Mouse (Mus musculus): Measurements from ENCODE around the gene Capn2.
A peak's percentile ranks its signal among the peaks of the same experiment; 100 is the strongest.

Gene Capn2

GRCm38 (mm10) chr1:182501815-182502405 lies 15.5 kb downstream of the Capn2 start:
- no peak for DNase-seq (ENCODE audit: low spot score in 2 of 2)

DNA sequence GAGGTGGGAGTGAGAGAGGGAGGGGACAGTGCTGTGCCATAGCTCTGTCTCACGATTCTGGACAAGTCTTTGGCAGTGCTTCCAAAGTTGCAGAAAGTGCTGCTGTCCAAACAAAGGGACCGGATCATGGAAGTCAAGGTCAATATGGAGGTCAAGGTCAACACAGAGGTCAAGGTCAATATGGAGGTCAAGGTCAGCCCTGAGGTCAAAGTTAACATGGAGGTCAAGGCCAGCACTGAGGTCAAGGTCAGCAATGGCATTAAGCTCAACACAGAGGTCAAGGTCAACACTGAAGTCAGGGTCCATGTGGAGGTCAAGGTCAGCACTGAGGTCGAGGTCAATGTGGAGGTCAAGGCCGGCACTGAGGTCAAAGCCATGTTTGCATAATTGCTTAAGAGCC lies 16.6 kb downstream of the Capn2 start:
- DNase-seq (ENCODE audit: low spot score in 2 of 2), result no peak

GRCm38 (mm10) chr1:182500224-182500623 lies 17.2 kb downstream of the Capn2 start:
- no peak for DNase-seq (ENCODE audit: low spot score in 2 of 2)

DNA sequence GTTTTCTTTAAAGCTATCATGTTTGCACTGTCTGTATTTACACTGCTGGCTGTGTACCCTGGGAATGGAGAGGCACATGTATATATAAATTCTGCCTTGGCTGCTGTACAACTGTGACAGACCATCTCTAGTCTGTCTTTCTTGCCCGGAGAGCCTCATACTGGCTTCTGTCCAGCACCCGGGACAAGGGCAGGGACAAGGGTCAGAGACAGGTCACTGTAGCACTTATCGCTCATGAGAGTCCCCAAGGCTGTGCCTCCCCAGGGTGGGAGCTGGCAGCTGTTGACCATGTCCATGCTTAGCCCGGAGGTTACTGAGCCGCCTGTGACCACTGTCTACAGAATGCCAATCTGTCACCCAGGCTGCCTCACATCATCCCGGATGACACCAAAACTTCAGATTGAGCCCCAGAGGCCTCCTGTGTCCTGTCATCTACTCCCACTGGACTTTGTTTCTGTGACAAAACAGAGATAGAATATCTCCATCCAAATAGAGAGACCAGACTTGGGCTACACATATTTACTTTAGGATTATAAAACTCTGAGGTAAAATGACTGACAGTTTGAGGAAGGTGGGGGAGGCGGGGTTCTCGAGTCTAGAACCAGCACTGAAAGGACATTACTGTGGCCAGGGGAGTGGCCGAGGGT lies 17.8 kb downstream of the Capn2 start:
- no peak for DNase-seq (ENCODE audit: low spot score in 2 of 2)

GRCm38 (mm10) chr1:182497736-182498135 lies 19.7 kb downstream of the Capn2 start:
- no peak for DNase-seq (ENCODE audit: low spot score in 2 of 2)

- DNase-seq (ENCODE audit: low spot score in 2 of 2), result no peak
These were observed 20.7 kb downstream of the Capn2 start for GRCm38 (mm10) chr1:182496685-182497084.

DNA sequence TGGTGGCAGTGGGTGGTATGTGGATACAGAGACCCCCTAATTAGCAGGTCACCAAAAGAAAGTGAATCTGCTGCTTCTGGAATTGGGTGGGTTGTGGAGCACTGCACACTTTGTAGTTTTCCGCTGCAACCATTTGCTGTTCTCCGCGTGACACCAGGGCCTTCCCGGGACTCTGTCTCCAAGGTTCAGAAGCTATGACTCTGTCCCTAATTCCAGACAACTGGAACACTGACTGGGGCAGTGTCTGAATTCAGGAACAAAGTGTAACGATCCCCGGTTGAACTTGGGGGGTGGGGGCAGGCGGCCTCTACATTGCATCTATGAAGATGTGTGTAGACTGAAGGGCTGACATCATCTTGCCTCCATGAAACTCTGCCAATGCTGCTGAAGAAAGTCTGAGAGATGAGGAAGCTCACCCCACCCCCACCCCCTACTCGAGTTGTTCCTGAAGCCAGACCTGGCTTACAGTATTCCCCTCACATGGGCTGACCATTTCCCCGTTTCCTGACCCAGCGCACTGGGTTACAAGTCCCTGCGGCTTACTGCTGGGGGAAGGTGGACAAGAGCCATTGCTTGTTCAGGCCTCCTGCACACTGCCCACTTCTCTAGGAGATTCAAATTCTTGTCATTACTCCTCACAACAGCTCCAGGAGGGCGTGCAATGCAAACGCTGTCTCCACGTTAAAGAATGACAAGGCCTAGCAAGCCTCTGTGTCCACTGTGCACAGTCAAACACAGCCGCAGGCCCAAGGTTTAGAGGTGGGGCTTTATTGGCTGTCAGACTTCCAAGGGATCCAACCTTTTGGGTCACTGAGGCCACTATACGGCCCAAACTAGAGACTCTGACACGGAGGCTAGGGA lies 22.9 kb downstream of the Capn2 start:
- no peak for DNase-seq (ENCODE audit: low spot score in 2 of 2)

DNA sequence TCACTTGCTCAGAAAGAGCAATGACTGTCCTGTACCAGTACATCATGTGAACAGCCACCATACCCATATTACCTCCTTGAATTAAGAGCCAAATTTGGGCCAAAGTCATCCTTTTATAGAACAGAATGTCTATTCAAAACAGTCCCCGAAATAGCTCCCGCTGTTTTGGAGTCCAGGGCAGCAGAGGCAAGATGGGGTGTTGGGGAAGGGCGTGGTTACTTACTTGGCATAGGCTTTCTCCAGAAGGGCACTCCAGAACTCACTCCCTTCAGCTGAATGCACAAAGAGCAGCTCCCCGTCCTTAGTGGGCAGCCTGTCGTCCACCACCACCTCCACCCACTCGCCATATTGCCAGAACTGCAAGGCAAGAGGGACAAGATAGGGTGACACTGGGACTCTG lies 25.6 kb downstream of the Capn2 start:
- DNase-seq (ENCODE audit: low spot score in 2 of 2), result no peak

DNA sequence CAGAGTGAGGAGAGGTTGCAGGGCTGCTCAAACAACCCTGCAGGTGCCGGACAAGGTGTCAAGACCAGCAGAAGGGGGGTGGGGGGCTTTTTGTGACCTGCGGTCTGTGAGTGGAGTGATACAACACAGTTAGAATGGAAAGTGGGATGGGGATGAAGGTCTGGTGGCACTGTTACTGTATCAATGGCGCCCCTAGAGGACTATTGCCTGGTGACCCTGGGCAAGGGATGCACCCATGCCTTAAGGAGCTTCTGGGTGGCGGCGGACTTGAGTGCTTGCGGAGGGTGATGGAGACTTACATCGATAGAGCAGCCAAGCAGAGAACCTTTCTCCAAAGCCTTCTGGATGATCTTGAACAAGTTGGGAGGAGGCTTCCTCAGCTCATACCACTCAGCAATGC lies 26.8 kb downstream of the Capn2 start:
- no peak for DNase-seq (ENCODE audit: low spot score in 2 of 2)

DNA sequence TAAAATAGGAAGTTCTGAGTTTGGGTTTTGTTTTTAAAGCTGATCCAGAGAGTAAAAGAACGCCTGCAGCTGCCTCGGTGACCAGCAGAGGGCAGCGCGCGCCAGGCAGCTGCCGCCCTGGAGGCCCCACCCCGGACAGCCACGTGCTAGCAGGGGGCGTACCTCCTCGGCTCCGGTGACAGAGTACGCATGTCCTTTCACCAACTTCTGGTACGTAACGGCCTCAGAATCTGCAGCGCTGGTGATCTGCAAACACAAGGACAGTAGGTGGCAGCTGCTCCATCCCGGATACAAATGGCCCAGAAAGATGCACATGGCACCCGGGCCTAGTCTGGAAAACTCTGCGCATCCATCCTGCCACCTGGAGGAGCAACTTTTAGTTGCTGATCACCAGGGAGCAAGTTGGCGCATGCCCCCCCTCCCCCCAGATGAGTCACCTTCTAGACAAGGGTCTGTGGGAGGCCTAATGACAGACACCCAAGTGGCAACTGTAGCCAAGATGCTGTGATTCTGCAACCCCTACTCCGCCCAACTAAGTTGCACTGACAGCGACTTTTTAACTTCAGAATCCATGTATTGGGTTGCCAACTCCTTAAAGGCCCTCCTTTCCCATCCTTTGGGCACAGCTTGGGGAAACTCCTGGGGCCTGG lies 27.5 kb downstream of the Capn2 start:
- DNase-seq (ENCODE audit: low spot score in 2 of 2), result peak; percentile 93 to 95

GRCm38 (mm10) chr1:182488503-182488902 lies 28.9 kb downstream of the Capn2 start:
- DNase-seq (ENCODE audit: low spot score in 2 of 2), result no peak

GRCm38 (mm10) chr1:182483910-182484274 lies 33.5 kb downstream of the Capn2 start:
- DNase-seq (ENCODE audit: low spot score in 2 of 2), result peak; percentile 65 to 78

DNA sequence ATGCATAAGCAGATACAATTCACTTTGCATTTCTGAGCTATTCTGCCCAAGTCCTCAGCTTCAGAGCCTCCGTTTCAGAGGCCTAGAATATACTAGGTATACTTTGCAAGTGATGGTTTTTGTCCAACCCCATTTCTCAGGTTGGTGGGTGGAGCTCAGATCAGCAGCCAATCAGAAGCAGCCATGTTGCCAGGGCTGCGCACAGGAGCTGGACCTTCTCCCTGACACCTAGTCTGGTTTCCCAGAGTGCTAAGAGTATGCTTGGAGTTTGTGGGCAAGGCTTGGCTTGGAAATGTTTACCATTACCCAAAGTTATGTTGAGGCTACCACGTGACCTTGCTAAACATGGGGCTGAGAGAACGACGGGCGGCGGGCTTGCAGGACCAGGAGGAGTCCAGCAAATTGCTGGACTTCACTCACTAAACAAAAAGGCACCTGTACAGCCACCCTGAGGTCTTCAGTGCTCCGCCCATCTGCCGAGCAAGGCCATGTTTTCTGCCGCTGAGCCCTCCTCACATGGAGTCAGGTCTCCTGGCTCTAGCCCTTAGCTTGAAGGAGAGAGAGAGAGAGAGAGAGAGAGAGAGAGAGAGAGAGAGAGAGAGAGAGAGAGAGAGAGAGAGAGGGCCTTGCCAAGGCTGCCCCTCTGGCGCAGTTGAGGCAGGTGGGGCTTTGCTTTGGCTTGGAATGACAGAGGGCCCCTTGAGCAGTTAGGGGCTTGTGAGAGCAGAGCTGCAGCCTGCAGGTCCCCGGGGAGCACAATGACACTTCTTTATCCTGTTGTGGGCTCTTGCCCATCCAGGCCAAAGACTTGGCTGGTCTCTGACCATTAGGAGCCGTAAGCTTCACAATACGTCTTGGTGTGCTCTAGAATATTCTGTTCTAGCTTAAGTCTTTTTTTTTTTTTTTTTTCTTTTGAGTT lies 34.2 kb downstream of the Capn2 start:
- DNase-seq (ENCODE audit: low spot score in 2 of 2), result peak; percentile 64 to 80

- DNase-seq (ENCODE audit: low spot score in 2 of 2), result no peak
These were observed 35.6 kb downstream of the Capn2 start for GRCm38 (mm10) chr1:182481646-182482295.

DNA sequence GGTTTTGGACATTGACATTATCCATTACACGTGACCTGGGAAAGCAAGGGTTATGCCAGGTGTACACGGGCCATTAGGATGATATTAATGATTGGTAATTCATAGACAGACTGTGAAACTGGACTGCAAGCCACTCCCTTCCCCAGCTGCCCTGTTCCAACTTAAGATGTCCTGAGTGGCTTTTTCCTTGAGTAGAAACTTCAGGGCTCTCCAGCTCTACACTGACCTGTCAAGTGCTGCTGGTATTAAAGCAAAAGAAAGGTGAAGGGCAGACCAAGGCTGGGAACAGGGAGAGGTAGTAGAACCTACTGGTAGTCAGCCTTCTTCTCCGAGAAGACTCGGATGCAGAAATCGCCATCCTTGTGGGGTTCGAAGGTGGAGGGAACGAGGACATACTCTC lies 36.3 kb downstream of the Capn2 start:
- no peak for DNase-seq (ENCODE audit: low spot score in 2 of 2)

DNA sequence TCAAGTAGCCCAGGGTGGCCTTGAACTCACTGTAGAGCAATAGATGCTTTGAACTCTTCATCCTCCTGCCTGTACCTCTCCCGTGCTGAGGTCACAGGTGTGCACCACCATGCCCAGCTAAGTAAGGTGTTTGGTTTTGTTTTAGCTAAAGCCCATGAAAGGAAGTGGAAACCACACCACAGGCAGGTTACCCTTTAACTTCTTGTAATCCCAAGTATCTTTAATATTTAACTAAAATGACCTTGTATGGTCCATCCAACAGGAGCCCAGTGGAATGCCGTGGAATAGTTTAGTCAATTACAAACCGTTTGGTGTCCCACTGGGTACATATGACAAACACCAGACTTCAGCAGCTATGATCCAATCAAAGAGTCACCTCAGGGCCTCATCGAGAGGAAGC lies 38.5 kb downstream of the Capn2 start:
- no peak for DNase-seq (ENCODE audit: low spot score in 2 of 2)

GRCm38 (mm10) chr1:182475005-182475796 lies 42.2 kb downstream of the Capn2 start:
- peak in 1 of 2 experiments; percentile 68 for DNase-seq (ENCODE audit: low spot score in 2 of 2)

GRCm38 (mm10) chr1:182465978-182466377 lies 51.4 kb downstream of the Capn2 start:
- no peak for DNase-seq (ENCODE audit: low spot score in 2 of 2)

- no peak for DNase-seq (ENCODE audit: low spot score in 2 of 2)
These were observed 52.1 kb downstream of the Capn2 start for GRCm38 (mm10) chr1:182465309-182465708.

- DNase-seq (ENCODE audit: low spot score in 2 of 2), result peak; percentile 69 to 73
These were observed 55.6 kb downstream of the Capn2 start for GRCm38 (mm10) chr1:182461813-182462212.
